Mouse (Mus musculus): Measurements from ENCODE around the gene Tex22. TPM values are rescaled to one million over a fixed set of nuclear protein-coding genes. Genes with fewer than 3 reads are reported as not detected.

Gene Tex22
- not detected in 2 replicates for polyA plus RNA-seq (2011; ENCODE audit: insufficient read length, low read depth, missing spikeins)

- H3K4me3 ChIP-seq (ENCODE audit: insufficient read depth, low read length), result no peak within 1 kb of the TSS
Observed at GRCm38 (mm10) chr12:113074329-113075062, at the start of gene Tex22. Gene Tex22 (plus strand): TSS chr12:113074502.

GRCm38 (mm10) chr12:113026557-113026956 lies 47.7 kb upstream of the Tex22 start:
- Histone ChIP-seq H3K4me1 (ENCODE audit: control insufficient read depth, insufficient read depth, low read length) (peaks cover 8% of the 10 kb centered on the region), H3K27ac (ENCODE audit: insufficient read depth, low read length) (no peak overlapping the region), H3K4me3 (ENCODE audit: insufficient read depth, low read length) (no peak overlapping the region)
- TF ChIP-seq POLR2A (IDR thresholded peaks at IDR 0.05; ENCODE audit: low read depth, low read length), result no peak
- no peak for TF ChIP-seq CTCF (IDR thresholded peaks at IDR 0.05; ENCODE audit: borderline replicate concordance, insufficient read depth, low read length)

More at GRCm38 (mm10) chr12:113074329-113075062, at the start of gene Tex22:
- TF ChIP-seq CTCF (IDR thresholded peaks at IDR 0.05; ENCODE audit: borderline replicate concordance, insufficient read depth, low read length) (no peak), POLR2A (IDR thresholded peaks at IDR 0.05; ENCODE audit: low read depth, low read length) (peak; percentile 89)
- H3K4me1 ChIP-seq (ENCODE audit: control insufficient read depth, insufficient read depth, low read length), result no peaks in the 10 kb centered on the region
- peak within 1 kb of the TSS; percentile 27; the same call in 1 of the 2 replicates for H3K27ac ChIP-seq (ENCODE audit: insufficient read depth, low read length)

GRCm38 (mm10) chr12:113027495-113027894 lies 46.8 kb upstream of the Tex22 start:
- TF ChIP-seq CTCF (IDR thresholded peaks at IDR 0.05; ENCODE audit: borderline replicate concordance, insufficient read depth, low read length), result no peak
- no peak for TF ChIP-seq POLR2A (IDR thresholded peaks at IDR 0.05; ENCODE audit: low read depth, low read length)
- Histone ChIP-seq H3K4me1 (ENCODE audit: control insufficient read depth, insufficient read depth, low read length) (peaks cover 8% of the 10 kb centered on the region), H3K27ac (ENCODE audit: insufficient read depth, low read length) (no peak overlapping the region), H3K4me3 (ENCODE audit: insufficient read depth, low read length) (no peak overlapping the region)

- Histone ChIP-seq H3K27ac (ENCODE audit: insufficient read depth, low read length) (no peak overlapping the region), H3K4me1 (ENCODE audit: control insufficient read depth, insufficient read depth, low read length) (peaks cover 4% of the 10 kb centered on the region), H3K4me3 (ENCODE audit: insufficient read depth, low read length) (no peak overlapping the region)
- TF ChIP-seq POLR2A (IDR thresholded peaks at IDR 0.05; ENCODE audit: low read depth, low read length) (no peak), CTCF (IDR thresholded peaks at IDR 0.05; ENCODE audit: borderline replicate concordance, insufficient read depth, low read length) (no peak)
Observed at GRCm38 (mm10) chr12:113028067-113028466, 46.2 kb upstream of the Tex22 start.

GRCm38 (mm10) chr12:113028898-113029297 lies 45.4 kb upstream of the Tex22 start:
- Histone ChIP-seq H3K4me3 (ENCODE audit: insufficient read depth, low read length) (no peak overlapping the region), H3K27ac (ENCODE audit: insufficient read depth, low read length) (no peak overlapping the region), H3K4me1 (ENCODE audit: control insufficient read depth, insufficient read depth, low read length) (no peaks in the 10 kb centered on the region; the same call in 1 of the 2 replicates)
- TF ChIP-seq POLR2A (IDR thresholded peaks at IDR 0.05; ENCODE audit: low read depth, low read length) (no peak), CTCF (IDR thresholded peaks at IDR 0.05; ENCODE audit: borderline replicate concordance, insufficient read depth, low read length) (no peak)

GRCm38 (mm10) chr12:113030046-113030445 lies 44.3 kb upstream of the Tex22 start:
- TF ChIP-seq POLR2A (IDR thresholded peaks at IDR 0.05; ENCODE audit: low read depth, low read length) (no peak), CTCF (IDR thresholded peaks at IDR 0.05; ENCODE audit: borderline replicate concordance, insufficient read depth, low read length) (no peak)
- no peak overlapping the region for H3K4me3 ChIP-seq (ENCODE audit: insufficient read depth, low read length)
- H3K4me1 ChIP-seq (ENCODE audit: control insufficient read depth, insufficient read depth, low read length), result no peaks in the 10 kb centered on the region; the same call in 1 of the 2 replicates
- no peak overlapping the region for H3K27ac ChIP-seq (ENCODE audit: insufficient read depth, low read length)

GRCm38 (mm10) chr12:113030993-113031392 lies 43.3 kb upstream of the Tex22 start:
- Histone ChIP-seq H3K4me1 (ENCODE audit: control insufficient read depth, insufficient read depth, low read length) (no peaks in the 10 kb centered on the region; the same call in 1 of the 2 replicates), H3K4me3 (ENCODE audit: insufficient read depth, low read length) (no peak overlapping the region), H3K27ac (ENCODE audit: insufficient read depth, low read length) (no peak overlapping the region)
- TF ChIP-seq CTCF (IDR thresholded peaks at IDR 0.05; ENCODE audit: borderline replicate concordance, insufficient read depth, low read length) (no peak), POLR2A (IDR thresholded peaks at IDR 0.05; ENCODE audit: low read depth, low read length) (no peak)

- H3K4me1 ChIP-seq (ENCODE audit: control insufficient read depth, insufficient read depth, low read length), result no peaks in the 10 kb centered on the region; the same call in 1 of the 2 replicates
- TF ChIP-seq POLR2A (IDR thresholded peaks at IDR 0.05; ENCODE audit: low read depth, low read length), result no peak
- no peak for TF ChIP-seq CTCF (IDR thresholded peaks at IDR 0.05; ENCODE audit: borderline replicate concordance, insufficient read depth, low read length)
- H3K4me3 ChIP-seq (ENCODE audit: insufficient read depth, low read length), result no peak overlapping the region
- no peak overlapping the region for H3K27ac ChIP-seq (ENCODE audit: insufficient read depth, low read length)
Observed at GRCm38 (mm10) chr12:113031441-113031840, 42.9 kb upstream of the Tex22 start.

- Histone ChIP-seq H3K4me3 (ENCODE audit: insufficient read depth, low read length) (no peak overlapping the region), H3K4me1 (ENCODE audit: control insufficient read depth, insufficient read depth, low read length) (no peaks in the 10 kb centered on the region), H3K27ac (ENCODE audit: insufficient read depth, low read length) (no peak overlapping the region)
- no peak for TF ChIP-seq POLR2A (IDR thresholded peaks at IDR 0.05; ENCODE audit: low read depth, low read length)
- no peak for TF ChIP-seq CTCF (IDR thresholded peaks at IDR 0.05; ENCODE audit: borderline replicate concordance, insufficient read depth, low read length)
Observed at GRCm38 (mm10) chr12:113032296-113033250, 41.7 kb upstream of the Tex22 start.

Data from embryonic fibroblast, embryonic 13.5 days (primary cell).